ENCODE assay signal across 22 mouse cellular contexts in genomic region chr17:84204962-84205361, GRCm38 (mm10).
"Had no signal": no experiment of that assay in that cellular context is flagged by ENCODE, and none has a peak within 500 bp of the region (broad histone marks: within the 10 kb centered on the region; RNA-seq: fewer than 3 reads in every experiment).

No protein-coding gene starts in this region.

- H3K9ac ChIP-seq: liver, postnatal 0 days; lung, embryonic 15.5 days; midbrain, embryonic 13.5 days; midbrain, embryonic 15.5 days; neural tube, embryonic 13.5 days; neural tube, embryonic 15.5 days had no signal

- H3K27me3 ChIP-seq: lung, embryonic 15.5 days; megakaryocyte, embryonic 14.5 days; midbrain, embryonic 13.5 days; midbrain, embryonic 15.5 days; neural tube, embryonic 13.5 days; neural tube, embryonic 15.5 days had no signal

- H3K27ac ChIP-seq: lung, embryonic 15.5 days; macrophage; midbrain, embryonic 13.5 days; midbrain, embryonic 15.5 days; neural tube, embryonic 13.5 days; neural tube, embryonic 15.5 days had no signal

- H3K36me3 ChIP-seq: midbrain, embryonic 15.5 days had no signal

- H3K9me3 ChIP-seq: lung, embryonic 15.5 days; megakaryocyte, embryonic 14.5 days; midbrain, embryonic 13.5 days; midbrain, embryonic 15.5 days; neural tube, embryonic 13.5 days; neural tube, embryonic 15.5 days had no signal

- H3K4me1 ChIP-seq: lung, embryonic 15.5 days; midbrain, embryonic 15.5 days had no signal

- ATAC-seq: liver, postnatal 0 days; lung, postnatal 0 days; midbrain, embryonic 13.5 days; midbrain, embryonic 15.5 days had no signal

- H3K4me2 ChIP-seq: lung, embryonic 15.5 days; midbrain, embryonic 11.5 days; midbrain, embryonic 13.5 days; midbrain, embryonic 15.5 days; neural tube, embryonic 13.5 days; neural tube, embryonic 15.5 days had no signal

- DNase-seq: liver, postnatal 0 days; lung, adult 2 months; lung, postnatal 14 days; lung, postnatal 36 days; retina, postnatal 1 day; right cerebral cortex, adult 18-20 months; right cerebral cortex, postnatal 25 days; right cerebral cortex, postnatal 4 days; spleen, adult 18-20 months; thymus, adult 18-20 months; thymus, postnatal 14 days; thymus, postnatal 36 days had no signal

- H3K4me3 ChIP-seq: lung, embryonic 15.5 days; megakaryocyte, embryonic 14.5 days; midbrain, embryonic 13.5 days; midbrain, embryonic 15.5 days; myocyte; neural tube, embryonic 13.5 days; neural tube, embryonic 15.5 days had no signal
